Mouse (Mus musculus) liver, embryonic 14.5 days (tissue): ENCODE measurements around the gene Tbcd.

Experiments used
- CTCF ChIP-seq: IDR thresholded peaks from 2 replicates; pipeline ENCODE4 v1.5.1; 2016; ENCODE audit warnings: antibody characterized with exemption, low read depth, control low read depth
- EP300 ChIP-seq: IDR thresholded peaks from 2 replicates; pipeline ENCODE4 v1.6.1; 2016; ENCODE audit warnings: antibody characterized with exemption, low read depth

DNA sequence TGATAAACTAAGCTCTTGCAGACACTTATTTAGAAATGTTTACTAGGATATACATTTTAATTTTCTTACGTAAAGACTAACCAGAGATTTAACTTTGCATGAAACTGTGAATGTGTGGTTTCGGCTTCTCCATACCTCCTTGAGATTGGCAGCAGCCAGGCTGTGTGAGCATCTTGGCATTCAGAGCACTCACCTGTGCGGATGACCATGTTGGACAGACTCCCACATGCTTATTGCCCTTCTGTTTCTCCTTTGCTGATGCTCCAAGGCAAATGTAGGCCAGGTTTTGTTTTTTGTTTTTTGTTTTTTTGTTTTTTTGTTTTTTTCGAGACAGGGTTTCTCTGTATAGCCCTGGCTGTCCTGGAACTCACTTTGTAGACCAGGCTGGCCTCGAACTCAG is 111.6 kb downstream of the Tbcd start:
- TF ChIP-seq CTCF: no peak
- TF ChIP-seq EP300: no peak
